Mouse (Mus musculus) thymus, postnatal 10 days (tissue): ENCODE data around the gene Gstm5.
A peak's percentile ranks its signal among the peaks of the same experiment; 100 is the strongest.
"Not testable (repeated sequence)": the region's sequence is repeated elsewhere in the genome, so short reads cannot be mapped to it uniquely, and the experiment has no call there.

Experiments
- DNase-seq, 2 experiments: peaks; one replicate each; pipeline ENCODE4 v3.0.0; 2021; ENCODE audit warnings: low spot score in 2 of 2

The Gstm5 gene

DNA sequence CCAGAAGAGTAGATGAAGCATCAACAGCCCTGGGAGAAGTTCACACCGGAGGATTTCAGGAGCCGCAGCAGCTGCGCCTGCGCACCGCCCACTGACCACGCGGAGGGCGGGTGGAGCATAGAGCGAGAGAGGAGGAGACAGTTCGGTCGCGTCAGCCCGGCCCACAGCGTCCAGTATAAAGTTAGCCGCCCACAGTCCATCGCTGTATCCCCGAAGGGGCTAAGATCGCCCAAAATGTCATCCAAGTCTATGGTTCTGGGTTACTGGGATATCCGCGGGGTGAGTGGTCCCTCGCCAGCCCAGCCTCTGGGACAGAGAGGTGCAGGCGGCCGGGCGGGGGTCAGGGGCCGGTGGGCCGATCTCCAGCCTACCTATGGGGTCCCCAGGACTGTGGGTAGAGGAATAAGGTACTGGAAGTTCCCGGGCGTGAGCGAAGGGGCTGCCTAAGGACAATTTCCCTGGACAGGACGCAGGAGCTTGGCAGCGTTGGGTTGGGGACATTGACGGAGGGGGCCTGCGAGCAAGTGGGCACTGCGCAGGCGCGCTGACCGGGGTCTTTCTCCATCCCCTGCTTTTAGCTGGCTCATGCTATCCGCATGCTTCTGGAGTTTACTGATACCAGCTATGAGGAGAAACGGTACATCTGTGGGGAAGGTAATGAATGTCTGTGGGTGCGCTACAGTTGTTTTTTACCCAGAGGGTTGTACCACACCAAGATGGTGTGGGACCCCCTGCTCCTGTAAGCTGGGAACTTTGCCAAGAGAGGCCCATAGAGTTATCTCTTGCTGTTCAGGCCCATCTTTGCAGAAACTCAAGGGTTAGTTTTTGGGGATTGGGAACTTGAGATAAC lies at the start of gene Gstm5:
Gene Gstm5, plus strand, starts transcription at position 102 of the 850 bp plus-strand sequence.
- peak in 1 of 2 experiments; percentile 5 for DNase-seq

DNA sequence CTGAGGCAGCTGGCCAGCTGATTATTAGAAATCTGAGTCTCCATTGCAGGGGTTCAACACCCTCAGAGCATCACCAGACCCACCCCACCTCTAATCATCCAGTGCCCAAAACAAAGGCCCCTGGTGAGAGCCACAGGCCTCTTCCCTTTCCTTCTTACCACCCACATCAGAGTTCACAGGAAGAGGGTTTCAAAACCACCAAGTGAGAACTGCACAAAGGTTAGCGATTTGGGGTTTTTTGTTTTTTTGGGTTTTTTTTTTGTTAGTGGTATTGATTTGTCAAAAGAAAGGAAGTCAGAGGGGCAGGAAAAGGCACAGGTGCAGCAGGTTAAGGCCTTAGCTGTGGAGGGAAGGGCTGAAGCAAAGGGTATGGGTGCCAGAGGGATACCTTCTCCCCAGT lies 49.4 kb upstream of the Gstm5 start:
- no peak for DNase-seq

DNA sequence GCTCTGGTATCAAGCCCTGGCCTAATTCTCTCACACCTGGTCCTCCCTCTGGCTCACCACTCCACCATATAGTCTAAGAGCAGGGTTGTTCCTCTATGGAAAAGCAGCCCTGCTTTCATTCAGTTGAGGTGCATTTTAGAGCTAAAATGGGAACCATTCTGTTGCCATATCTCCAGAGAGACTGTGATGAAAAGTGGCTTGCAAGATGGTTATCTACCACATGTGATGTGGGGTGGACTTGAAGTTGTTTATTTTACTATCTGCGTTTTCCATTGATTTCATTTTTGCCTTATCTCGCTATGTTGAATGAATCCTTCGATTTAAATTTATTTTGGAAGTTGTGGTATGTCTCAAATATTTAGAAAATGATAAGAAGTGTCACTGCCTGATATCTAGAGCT lies 48.8 kb upstream of the Gstm5 start:
- no peak for DNase-seq

DNA sequence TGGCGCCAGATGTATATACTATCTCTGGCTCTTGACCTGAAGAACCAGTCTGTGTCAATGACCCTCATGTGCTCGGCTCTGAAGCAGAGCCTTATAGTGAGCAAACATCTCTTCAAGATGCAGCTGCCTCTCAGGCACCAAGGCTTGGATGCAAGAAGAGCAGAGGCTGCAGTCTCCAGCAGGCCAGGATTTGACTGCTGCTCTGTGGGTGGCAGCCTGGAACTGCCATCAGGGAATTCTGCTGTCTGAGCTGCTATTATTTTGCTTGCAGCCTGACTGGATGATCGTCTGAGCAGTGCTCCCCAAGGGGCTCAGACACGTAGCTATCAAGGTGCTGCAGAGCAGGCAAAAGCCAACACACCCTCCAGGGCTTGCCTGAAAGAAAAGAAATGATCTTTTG lies 47.5 kb upstream of the Gstm5 start:
- no peak for DNase-seq

DNA sequence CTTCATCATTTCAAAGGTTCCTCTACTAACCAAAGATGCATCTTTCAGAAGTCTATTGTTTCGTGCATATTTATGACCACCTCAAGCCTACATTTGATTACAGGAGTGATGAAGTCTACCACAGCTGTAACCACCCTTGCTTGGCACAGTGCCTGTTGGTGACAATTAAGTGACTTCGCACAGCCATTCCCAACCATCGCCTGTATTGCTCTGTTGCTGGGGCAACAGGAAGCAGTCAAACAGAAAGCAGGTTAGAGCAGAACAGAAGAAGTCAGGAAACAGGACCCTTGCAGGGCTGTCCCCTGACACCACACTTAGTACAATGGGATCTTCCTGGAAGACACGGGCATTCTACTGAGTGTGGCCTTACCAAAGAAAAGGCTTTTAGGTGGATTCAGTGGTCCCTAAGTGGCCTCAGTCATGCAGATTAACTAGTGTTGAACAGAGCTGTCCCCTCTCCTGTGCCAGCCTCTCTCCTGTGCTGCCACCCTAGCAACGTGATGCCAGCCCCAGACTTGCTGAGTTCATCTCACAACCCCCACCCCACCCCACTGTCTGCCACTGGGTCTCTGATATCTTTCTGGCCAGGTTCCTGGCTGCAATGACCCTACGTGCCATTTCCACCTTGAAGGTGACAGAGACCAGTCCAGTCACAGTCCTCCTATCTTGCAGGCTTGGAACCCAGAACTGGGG lies 46.5 kb upstream of the Gstm5 start:
- DNase-seq: no peak

DNA sequence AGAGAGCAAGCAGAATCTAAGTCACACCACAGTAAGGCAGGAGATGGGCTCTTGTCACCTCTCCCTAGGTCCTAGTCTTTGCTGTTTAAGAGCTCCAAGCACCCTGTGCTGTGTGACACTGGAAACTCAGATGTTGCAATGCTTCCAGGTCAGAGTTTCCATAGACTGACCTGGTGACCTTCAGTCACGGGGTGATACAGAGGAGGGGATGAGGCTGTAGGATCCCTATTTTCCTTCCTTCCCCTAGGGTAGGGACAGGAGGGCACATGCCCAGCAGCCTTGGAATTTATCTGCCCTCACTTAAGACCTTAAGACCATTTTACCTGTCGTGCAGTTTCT lies 46.0 kb upstream of the Gstm5 start:
- DNase-seq: no peak

DNA sequence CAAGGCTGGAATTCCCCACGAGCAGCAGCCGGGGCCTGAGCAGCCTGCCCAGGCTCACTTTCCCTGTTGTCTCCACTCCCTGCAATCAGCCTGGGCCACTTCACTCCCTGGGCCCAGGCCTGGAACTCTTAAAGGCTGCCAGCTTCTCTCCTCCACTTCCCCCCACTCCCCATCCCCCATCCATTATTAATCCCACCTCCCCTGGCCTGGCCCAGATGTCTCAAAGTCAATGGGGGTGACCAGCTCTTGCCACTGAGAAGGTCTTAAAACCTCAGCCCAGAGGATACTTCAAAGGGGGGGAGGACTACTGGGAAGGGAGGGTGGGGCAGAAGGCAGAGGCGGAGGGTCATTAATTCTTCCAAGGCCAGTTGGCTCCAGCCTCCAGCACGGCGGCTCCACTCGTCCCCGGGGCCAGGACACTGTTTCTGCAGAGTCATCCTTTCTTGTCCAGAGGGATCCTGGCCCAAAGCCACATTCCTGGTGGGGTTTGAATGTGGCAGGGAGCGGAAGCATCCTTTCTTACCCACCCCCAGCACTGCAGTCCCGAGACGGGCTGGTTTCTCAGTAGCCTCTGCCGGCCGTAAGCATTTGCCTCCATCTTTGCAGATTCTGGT lies 45.1 kb upstream of the Gstm5 start:
- DNase-seq: no peak

DNA sequence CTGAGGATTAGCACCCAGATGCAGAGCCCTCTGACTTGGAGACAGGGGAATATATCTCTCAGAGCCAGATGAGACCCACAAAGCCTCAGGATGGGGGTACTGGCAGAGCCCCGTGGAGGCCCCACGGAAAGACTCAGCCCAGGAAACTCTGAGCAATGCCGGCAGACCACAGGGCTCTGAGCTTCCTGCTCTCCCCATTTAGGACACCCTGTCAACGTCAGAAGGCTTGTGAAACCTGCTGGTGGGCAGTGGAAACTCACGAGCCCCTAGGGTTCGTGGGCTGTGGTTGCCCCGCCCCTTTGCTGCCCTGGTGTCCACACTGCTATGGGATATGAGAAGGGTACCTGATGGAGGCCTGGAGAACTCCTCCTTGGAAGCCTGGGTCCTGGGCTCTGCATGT lies 42.8 kb upstream of the Gstm5 start:
- no peak for DNase-seq

DNA sequence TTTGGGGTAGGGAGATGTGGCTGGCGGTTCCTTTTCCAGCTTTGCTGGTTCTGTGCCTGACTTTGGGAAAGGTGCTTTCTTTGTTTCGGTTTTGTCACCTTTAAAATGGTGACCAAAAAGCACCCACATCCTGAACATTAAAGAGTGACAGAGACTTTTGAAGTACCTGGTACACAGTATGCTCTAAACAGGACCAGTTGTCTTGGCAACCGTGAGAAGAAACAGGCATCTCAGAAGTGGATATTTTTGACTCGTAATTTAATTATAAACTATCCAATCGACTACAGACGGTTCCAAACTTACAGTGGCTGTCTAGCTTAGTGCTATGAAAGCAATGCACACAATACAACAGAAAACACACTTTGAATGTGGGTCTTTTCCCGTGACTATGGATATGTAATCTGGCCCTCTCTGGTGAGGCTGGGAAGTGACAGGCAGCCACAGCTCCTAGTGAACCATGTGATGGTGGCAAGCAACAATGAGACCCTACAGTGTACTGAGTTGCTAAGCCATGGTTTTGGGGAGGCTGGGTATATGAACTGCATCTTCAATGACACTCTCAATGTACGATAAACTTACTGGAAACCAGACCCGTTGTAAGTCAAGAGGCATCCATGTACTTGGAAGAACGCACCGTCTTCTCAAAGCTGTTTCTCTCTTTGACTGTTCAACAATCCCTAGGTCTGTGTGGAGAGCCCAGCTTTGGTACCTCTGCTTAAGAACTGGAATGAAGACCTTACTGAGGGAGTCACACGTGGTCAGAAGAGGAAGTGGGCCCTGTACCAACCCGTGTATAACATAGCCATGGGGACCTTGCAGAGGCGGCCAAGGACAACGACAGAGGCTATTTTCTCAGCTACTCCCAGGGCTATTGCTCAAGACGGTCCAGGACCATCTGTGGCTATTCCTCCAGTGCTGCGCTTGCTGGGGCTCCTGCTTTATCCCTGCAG lies 42.1 kb upstream of the Gstm5 start:
- no peak for DNase-seq

DNA sequence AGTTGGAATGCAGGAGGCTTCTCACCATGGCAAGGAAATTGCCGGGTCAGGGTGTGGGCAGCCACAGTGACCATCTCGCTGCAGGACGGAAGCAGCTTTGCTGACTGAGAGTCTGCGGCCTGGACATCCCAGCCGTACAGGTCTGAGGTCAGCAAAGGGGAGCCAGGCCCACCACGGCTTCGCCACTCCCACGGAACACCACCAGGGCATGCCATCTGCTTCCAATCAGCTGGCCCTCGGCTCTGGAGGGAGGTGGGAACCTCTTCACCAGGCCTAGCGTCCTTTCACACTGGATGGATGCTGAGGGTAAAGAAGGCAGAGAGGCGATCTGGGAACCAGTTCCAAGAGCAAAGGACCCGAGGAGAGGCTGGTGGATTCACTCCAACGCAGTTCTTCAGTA lies 40.3 kb upstream of the Gstm5 start:
- no peak for DNase-seq

DNA sequence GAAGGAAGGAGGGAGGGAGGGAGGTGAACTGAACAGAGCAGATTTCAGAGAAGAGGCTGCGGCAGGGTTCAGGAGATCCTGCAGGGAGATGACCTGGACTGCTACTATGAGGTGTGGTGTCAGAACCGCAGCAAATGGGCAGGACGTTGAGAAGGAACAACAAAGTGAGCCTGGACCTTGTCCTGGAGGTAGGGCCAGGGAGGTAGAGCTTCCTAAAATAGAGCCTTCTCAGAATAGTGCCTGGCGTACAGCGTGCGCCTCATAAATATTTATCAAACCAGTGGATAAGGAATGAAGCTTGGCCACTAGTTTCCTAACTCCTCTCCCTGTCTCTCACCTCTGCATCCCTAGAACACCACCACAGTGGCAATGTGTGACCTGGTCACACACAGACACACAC lies 38.0 kb upstream of the Gstm5 start:
- no peak for DNase-seq

DNA sequence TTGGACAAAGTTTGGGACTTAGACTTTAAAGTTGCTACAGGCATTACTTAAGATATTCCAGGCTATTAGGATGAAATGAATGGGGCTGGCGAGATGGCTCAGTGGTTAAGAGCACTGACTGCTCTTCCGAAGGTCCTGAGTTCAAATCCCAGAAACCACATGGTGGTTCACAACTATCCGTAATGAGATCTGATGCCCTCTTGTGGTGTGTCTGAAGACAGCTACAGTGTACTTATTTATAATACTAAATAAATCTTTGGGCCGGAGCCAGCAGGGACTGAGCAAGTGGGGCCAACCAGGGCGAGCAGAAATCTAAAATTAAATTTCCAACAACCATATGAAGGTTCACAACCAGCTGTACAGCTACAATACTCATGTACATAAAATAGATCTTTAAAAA lies 34.1 kb upstream of the Gstm5 start:
- not testable (repeated sequence) for DNase-seq

DNA sequence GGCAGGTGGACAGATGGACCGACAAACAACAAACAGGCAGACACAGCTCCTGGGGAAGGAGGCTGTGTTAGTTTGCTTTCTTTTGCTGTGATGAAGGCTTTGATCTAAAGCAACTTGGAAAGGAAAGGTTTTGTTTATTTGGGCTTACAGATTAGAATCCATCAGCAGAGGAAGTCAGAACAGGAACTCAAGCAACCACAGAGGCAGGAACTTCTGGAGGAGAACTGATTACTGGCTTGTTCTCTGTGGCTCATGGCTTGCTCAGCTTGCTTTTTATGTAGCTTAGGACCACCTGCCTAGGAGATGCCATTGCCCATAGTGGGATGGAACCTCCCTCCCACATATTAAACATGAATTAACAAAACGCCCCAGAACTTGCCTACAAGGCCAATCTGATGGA lies 33.1 kb upstream of the Gstm5 start:
- DNase-seq: no peak

DNA sequence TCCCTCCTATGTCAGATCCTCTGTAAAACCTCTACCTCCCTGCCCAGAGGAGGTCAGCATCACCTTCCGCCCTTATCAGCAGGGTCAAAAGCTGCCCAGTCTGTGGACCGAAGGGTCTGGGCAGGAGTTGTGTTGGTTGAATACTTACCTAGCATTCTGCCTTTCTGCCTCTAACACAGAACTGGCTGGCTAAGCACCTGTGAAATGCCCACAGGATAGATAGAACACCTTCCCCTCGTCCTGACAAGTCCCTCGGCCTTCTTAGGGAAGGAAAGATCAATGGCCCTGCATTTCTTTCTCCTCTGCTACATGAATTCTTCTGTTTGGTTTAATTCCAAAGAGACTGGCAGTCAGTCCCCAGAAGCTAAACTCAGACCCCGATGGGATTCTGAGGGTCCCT lies 32.1 kb upstream of the Gstm5 start:
- DNase-seq: no peak

DNA sequence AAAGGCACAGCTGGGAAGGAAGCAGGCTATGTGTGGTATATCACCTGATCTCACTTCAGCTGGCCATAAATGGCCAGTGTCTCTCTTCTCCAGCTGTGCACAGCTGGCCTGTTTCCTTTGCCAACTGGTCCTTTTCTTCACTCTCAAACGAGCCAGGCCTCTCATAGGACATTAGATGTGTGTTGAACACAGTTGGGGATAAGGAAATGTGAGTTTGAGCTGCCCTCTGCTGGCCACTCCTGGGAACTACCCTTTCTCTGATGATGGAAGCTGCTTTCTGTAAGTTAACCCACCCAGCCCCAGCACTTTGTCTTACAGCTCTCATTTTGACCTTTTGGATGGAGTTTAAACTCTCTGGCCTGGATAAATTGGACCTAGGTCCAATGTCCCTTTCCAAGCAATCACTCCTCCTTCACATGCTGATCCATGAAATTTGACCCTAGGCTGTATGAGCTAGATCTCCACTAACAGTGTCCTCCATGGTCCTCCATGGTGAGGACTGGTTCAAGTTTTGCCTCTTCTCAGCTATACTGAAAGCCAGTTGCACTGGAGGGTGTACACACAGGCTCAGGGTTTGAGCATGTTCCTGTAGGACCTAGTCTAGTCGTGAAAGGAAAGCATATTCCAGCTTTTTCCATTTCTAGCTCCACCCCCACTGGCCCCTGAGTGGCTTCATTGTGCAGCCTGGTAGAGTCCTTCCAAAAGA lies 31.6 kb upstream of the Gstm5 start:
- peak; percentile 38 to 70 for DNase-seq

DNA sequence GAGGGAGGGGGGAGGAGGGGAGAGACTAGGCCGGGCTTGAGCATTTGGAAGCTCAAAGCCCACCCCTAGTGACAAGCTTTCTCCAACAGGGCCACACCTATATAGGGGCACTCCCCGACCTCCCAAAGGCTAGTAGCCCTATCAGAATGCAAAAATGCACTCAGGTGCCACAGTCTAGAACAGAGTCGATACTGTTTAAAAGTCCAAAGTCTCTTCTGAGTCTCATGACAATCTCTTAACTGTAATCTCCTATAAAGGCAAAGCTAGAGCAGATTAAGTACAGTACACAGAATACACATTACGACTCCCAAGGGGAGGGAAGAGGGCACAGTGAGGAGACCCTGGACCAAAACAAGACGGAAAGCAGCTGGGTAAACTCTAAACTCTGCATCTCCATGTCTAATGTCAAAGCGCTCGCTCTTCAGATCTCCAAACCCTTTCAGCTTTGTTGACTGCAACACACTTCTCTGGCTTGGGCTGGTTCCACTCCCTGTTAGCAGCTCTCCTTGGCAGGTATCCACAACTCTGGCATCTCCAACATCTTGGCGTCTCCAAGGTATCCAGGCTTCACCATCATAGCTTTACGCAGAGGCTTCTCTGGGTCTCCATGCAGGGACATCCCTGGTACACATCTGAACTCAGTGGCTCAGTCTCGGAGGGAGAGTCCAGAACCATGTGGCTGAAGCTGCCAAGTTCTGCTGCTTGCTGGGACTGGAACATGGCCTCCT lies 30.1 kb upstream of the Gstm5 start:
- DNase-seq: no peak

DNA sequence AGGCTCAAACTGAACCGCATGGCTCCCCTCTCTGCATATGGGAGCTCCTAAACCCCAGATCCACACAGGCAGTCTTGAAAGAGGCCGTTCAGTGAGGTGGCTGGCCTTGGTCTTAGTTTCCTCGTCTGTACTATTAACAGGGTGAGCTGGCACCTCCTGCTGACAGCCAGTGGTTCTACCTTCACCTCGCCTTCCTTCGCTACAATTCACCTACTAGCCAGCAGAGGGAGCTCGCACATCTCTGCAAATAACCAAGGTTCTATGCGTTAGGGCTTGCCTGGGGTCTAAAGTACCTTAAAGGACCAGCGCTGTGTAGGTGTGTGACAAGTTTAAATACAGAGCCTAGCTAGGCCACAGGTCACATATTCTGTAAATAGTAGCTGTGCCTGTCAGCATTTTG lies 28.5 kb upstream of the Gstm5 start:
- DNase-seq: peak; percentile 64 to 82

DNA sequence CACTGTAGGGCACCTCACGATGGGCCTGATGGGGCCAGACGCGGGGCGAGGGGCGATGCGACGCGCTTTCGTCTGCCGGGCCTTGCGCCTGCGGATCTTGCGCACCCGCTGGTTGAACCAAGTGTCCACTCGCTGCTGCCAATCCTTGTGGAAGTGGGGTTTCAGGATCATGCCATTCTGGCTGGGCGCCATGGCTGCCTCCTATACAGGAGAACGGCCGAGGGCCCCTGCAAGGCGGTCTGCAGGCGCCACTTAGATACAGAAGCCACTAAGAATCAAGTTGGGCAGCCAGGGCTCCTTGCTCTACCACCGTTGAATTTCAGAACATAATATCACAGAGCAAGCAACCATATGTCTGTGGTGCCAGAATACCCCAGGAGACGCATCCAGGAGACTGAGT lies 27.2 kb upstream of the Gstm5 start:
- no peak for DNase-seq

DNA sequence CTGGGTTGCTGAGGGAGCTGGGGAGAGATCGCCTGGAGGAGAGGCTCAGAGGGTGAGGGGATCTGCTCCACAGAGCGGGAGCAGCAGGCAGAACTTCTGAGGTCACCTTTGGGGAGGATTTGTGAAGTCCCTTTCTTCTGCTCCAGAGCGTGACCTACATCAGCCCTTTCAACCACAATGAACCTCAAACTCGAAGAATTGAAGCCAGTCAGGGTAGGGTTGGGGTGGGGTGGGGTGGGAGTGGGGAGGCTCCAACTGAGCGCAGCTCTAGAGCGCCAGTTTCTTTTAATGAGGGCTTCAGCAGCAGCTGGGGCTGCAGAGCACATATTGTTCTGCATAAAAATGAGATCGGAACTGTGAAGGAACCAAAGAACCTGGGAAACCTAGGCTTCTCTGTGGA lies 26.5 kb upstream of the Gstm5 start:
- no peak for DNase-seq

DNA sequence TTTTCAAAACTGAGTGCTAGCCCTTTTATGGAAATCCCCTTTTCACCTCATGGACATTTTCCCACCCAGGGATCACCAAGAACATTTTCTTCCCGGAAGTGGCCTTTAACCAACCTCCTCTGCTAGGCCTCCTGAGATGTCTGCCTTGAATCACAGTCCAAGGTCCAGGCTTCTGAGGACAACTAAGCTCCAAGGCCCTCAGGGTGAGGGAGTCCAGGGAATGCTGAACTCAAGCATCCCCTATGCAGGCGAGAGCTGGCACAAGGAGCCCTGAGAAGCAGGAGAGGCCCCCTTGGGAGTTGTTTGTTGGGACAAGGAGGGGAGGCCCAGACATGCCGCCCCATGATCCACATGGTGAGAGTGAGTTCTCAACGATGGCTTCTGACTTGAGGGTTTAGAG lies 25.7 kb upstream of the Gstm5 start:
- no peak for DNase-seq
